Mouse (Mus musculus): Measurements from ENCODE around the gene Gm49721.
"Not testable (repeated sequence)": the region's sequence is repeated elsewhere in the genome, so short reads cannot be mapped to it uniquely, and the experiment has no call there.

DNA sequence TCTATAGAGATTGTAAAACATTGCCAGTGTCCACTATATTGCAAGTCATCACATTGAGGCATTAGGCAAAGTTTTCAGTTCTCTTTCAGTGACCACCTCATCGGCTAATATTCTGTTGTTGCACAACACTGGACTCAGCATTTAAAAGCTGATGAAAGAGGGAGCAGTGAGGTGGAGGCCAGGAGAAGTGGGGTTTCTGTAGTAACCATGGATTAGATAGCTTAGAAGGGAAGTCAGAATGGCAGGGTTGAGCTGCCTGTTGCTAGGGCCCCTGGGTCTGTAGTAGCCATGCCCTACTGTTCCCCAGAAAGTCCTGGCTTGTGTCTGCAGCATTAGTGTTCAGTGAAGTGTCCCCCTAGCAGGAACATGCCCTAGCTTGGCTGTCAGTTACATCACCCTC, 7.4 kb downstream of the Gm49721 start:
- not testable (repeated sequence) for TF ChIP-seq CHD2 (IDR thresholded peaks at IDR 0.05; ENCODE audit: low read length); ZNF384 (IDR thresholded peaks at IDR 0.05; ENCODE audit: low read depth, low read length); POLR2AphosphoS2 (IDR thresholded peaks at IDR 0.05; ENCODE audit: low read depth, low read length); ZC3H11A (IDR thresholded peaks at IDR 0.05; ENCODE audit: low read depth, low read length); CTCF (conservative IDR thresholded peaks at IDR 0.05 in 1 of 2, IDR thresholded peaks at IDR 0.05 in 1 of 2; ENCODE audit: low read depth in 2 of 2, low read length in 2 of 2); RCOR1 (conservative IDR thresholded peaks at IDR 0.05; ENCODE audit: low read depth, low read length); JUN (IDR thresholded peaks at IDR 0.05; ENCODE audit: insufficient read depth, low read depth, low read length); POLR2A (IDR thresholded peaks at IDR 0.05; ENCODE audit: low read depth, low read length); EP300 (IDR thresholded peaks at IDR 0.05; ENCODE audit: low read length); TBP (conservative IDR thresholded peaks at IDR 0.05; ENCODE audit: low read depth, low read length)

Data from CH12.LX (cell line).